Mouse (Mus musculus) gastrocnemius, adult 2 months (tissue): ENCODE data around the gene Tmem120b. TPM values are rescaled to one million over a fixed set of nuclear protein-coding genes. Genes with fewer than 3 reads are reported as not detected.

Experiments used
- DNase-seq: peaks from one replicate; pipeline ENCODE4 v3.0.0; 2022
- H3K27ac ChIP-seq: fragments of 200-600 bp; 2 replicates; pipeline ENCODE4 v1.8.1; 2022; ENCODE audit warnings: mild to moderate bottlenecking
- H3K4me3 ChIP-seq: fragments of 200-600 bp; 2 replicates; pipeline ENCODE4 v1.8.1; 2022; ENCODE audit warnings: mild to moderate bottlenecking, moderate library complexity
- CTCF ChIP-seq: fragments of 200-600 bp; IDR thresholded peaks from 2 replicates; pipeline ENCODE4 v1.8.1; 2022; ENCODE audit warnings: antibody characterized with exemption, mild to moderate bottlenecking, moderate library complexity
- intact Hi-C: fragments of 180-260 bp; cut with DNase I; formaldehyde crosslinking; loops from one replicate; pipeline ENCODE4 v1.15.1; 2025
- total RNA-seq, 2 experiments: library from RNA; stranded (reverse); gene quantifications; 2 replicates each; pipeline ENCODE4 v1.2.3; 2021

Tmem120b gene
- total RNA-seq, 2 experiments from 2014 or later, result 19.2 to 23.2 TPM

GRCm38 (mm10) chr5:123079568-123079967, 11.4 kb downstream of the Tmem120b start:
- DNase-seq, result no peak
- intact Hi-C loops, result no loop called here
- TF ChIP-seq CTCF, result no peak
- no peak overlapping the region for H3K4me3 ChIP-seq
- peak overlapping the region; percentile 28 for H3K27ac ChIP-seq

- TF ChIP-seq CTCF, result no peak
- intact Hi-C loops, result no loop called here
- DNase-seq, result peak; percentile 49
- Histone ChIP-seq H3K4me3 (peak overlapping the region; percentile 1; the same call in 1 of the 2 replicates), H3K27ac (peak overlapping the region; percentile 28)
Measured at GRCm38 (mm10) chr5:123080041-123080440, 11.8 kb downstream of the Tmem120b start.

- no peak for DNase-seq
- peak; percentile 31; the same call in 1 of the 2 replicates for TF ChIP-seq CTCF
- no peak overlapping the region for H3K4me3 ChIP-seq
- H3K27ac ChIP-seq, result no peak overlapping the region
- intact Hi-C loops, result no loop called here
Measured at GRCm38 (mm10) chr5:123080510-123080909, 12.3 kb downstream of the Tmem120b start.

GRCm38 (mm10) chr5:123083340-123084050, 15.3 kb downstream of the Tmem120b start:
- TF ChIP-seq CTCF, result no peak
- Histone ChIP-seq H3K27ac (peak overlapping the region; percentile 79), H3K4me3 (peak overlapping the region; percentile 34)
- intact Hi-C loops, result no loop called here
- DNase-seq, result no peak

- Histone ChIP-seq H3K4me3 (no peak overlapping the region), H3K27ac (0 out of 2 replicates have a peak overlapping the region, but pooled peaks have one; percentile 5)
- DNase-seq, result no peak
- intact Hi-C loops, result no loop called here
- TF ChIP-seq CTCF, result no peak
Measured at GRCm38 (mm10) chr5:123086501-123086900, 18.3 kb downstream of the Tmem120b start.

- intact Hi-C loops, result no loop called here
- no peak for TF ChIP-seq CTCF
Measured at GRCm38 (mm10) chr5:123088784-123089183, 20.6 kb downstream of the Tmem120b start.

GRCm38 (mm10) chr5:123090560-123091306, 22.5 kb downstream of the Tmem120b start:
- no peak for DNase-seq
- Histone ChIP-seq H3K4me3 (no peak overlapping the region), H3K27ac (no peak overlapping the region)
- intact Hi-C loops, result no loop called here
- TF ChIP-seq CTCF, result no peak

More at GRCm38 (mm10) chr5:123088784-123089183, 20.6 kb downstream of the Tmem120b start:
- Histone ChIP-seq H3K27ac (no peak overlapping the region), H3K4me3 (no peak overlapping the region)
- DNase-seq, result no peak

- intact Hi-C loops, result no loop called here
Measured at GRCm38 (mm10) chr5:123093077-123093633, 24.9 kb downstream of the Tmem120b start.

GRCm38 (mm10) chr5:123094238-123094991, 26.2 kb downstream of the Tmem120b start:
- intact Hi-C loops, result no loop called here
- H3K4me3 ChIP-seq, result no peak overlapping the region
- TF ChIP-seq CTCF, result no peak
- no peak for DNase-seq
- H3K27ac ChIP-seq, result no peak overlapping the region

More at GRCm38 (mm10) chr5:123093077-123093633, 24.9 kb downstream of the Tmem120b start:
- no peak for TF ChIP-seq CTCF
- Histone ChIP-seq H3K4me3 (no peak overlapping the region), H3K27ac (no peak overlapping the region)
- DNase-seq, result no peak

- DNase-seq, result no peak
- intact Hi-C loops, result no loop called here
- TF ChIP-seq CTCF, result no peak
- H3K4me3 ChIP-seq, result no peak overlapping the region
- no peak overlapping the region for H3K27ac ChIP-seq
Measured at GRCm38 (mm10) chr5:123096299-123096698, 28.1 kb downstream of the Tmem120b start.

GRCm38 (mm10) chr5:123098487-123098886, 30.3 kb downstream of the Tmem120b start:
- intact Hi-C loops, result no loop called here
- no peak overlapping the region for H3K4me3 ChIP-seq

GRCm38 (mm10) chr5:123102376-123102775, 34.2 kb downstream of the Tmem120b start:
- no peak overlapping the region for H3K4me3 ChIP-seq
- TF ChIP-seq CTCF, result no peak
- H3K27ac ChIP-seq, result no peak overlapping the region
- intact Hi-C loops, result no loop called here
- no peak for DNase-seq

More at GRCm38 (mm10) chr5:123098487-123098886, 30.3 kb downstream of the Tmem120b start:
- DNase-seq, result no peak
- no peak overlapping the region for H3K27ac ChIP-seq
- no peak for TF ChIP-seq CTCF
